Mouse (Mus musculus) embryonic fibroblast, embryonic 13.5 days (primary cell): ENCODE results near the gene Ptprn2.

Experiments
- CTCF ChIP-seq: IDR thresholded peaks from 2 replicates; pipeline ENCODE4 v1.5.1; 2011; ENCODE audit warnings: mild to moderate bottlenecking, control low read depth, low read length, moderate library complexity, borderline replicate concordance; ENCODE audit not compliant: insufficient read depth
- POLR2A ChIP-seq: IDR thresholded peaks from 2 replicates; pipeline ENCODE4 v1.6.1; 2011; ENCODE audit warnings: low read depth, mild to moderate bottlenecking, control low read depth, low read length, moderate library complexity

DNA sequence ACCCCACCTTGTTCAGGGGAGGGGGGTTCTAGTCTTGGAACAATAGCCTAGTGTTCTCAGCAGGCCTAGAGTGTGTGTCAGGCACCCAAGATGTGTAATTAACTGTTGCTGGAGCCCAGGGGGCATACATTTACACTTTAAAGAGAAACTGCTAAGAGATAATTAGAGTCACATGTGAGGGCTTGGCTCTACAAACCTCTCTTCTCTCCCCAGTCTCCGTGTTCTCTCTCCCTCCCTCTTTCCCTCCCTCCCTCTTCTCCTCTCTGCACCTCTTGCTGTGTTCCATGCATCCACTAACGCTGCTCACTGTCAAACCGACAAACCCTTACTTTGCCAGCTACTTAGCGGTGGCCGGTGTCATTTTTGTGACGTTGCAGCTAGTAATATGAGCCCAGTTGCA, 764.9 kb downstream of the Ptprn2 start:
- TF ChIP-seq CTCF: no peak
- TF ChIP-seq POLR2A: no peak
